Mouse (Mus musculus) liver, postnatal 0 days (tissue): ENCODE measurements at regions not wholly inside any gene's neighbourhood (a gene's known extent, or its start where the extent isn't known, plus 50 kb on each side); places are given as distances from the start of the nearest gene placed in this dataset.

ENCODE experiments used
- CTCF ChIP-seq: sonication (generic); IDR thresholded peaks from 2 replicates; pipeline ENCODE4 v1.5.1; 2016; ENCODE audit warnings: antibody characterized with exemption, low read depth
- EP300 ChIP-seq: IDR thresholded peaks from 2 replicates; pipeline ENCODE4 v1.6.1; 2016; ENCODE audit warnings: antibody characterized with exemption, low read depth, mild to moderate bottlenecking

- TF ChIP-seq CTCF (no peak), EP300 (no peak)
Measured at GRCm38 (mm10) chr2:137754481-137754880, 501.9 kb upstream of the Btbd3 start.
